Mouse (Mus musculus): Measurements from ENCODE around the gene Bmpr1b. TPM values are rescaled to one million over a fixed set of nuclear protein-coding genes. Genes with fewer than 3 reads are reported as not detected.

Bmpr1b gene
- polyA plus RNA-seq, 1 experiment from 2014 or later: 12.3 TPM

DNA sequence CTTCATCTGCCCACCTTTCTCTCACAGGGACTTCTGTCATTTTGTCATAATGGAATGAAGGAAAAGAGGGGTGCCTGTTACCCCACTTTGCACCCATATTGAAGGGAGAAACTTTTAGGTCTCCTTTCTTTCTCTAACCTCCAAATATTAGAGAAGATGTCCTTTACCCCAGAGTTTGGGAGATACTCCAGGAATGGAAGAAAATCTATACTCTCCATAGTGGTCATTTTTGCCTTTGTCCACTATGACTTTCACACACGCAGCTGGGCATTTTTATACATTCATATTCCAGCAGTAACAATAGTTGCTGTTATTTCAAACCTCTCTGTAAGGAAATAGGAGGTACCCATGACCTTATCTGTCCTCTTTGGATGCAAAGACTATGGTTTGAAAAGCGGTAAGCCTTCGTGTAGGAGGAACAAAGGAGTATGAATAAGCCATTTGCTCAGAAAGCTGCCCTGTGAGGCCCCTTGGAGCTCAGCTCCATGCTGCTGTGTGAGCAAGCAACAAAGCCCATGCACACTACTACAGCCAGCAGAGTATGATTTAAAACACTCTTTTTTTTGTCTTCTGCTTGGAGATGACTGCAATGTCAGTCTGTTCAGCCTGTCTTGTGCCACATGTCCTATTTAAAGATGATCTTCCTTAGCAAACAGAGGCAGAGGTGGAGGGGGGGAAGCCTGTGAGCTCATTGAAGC is 350.5 kb downstream of the Bmpr1b start:
- peak; percentile 49; the same call in 1 of the 2 replicates for ATAC-seq (ENCODE audit: low FRiP score, low TSS enrichment)
- 60% methylated on average over 3 of the region's 3 CpGs for WGBS
- H3K4me2 ChIP-seq (replicated peaks; ENCODE audit: low read depth, low read length): no peak overlapping the region
- H3K4me3 ChIP-seq (ENCODE audit: low read length): no peak overlapping the region
- peaks cover 7% of the 10 kb centered on the region; the same call in 1 of the 2 replicates for H3K36me3 ChIP-seq (ENCODE audit: control insufficient read depth, insufficient read depth, low read length)
- H3K9me3 ChIP-seq (ENCODE audit: control insufficient read depth, low read length): no peaks in the 10 kb centered on the region
- H3K27me3 ChIP-seq (ENCODE audit: control insufficient read depth, insufficient read depth, low read length): no peaks in the 10 kb centered on the region
- H3K9ac ChIP-seq (ENCODE audit: low read depth, low read length): no peak overlapping the region
- 0 out of 2 replicates have a peak, but pooled peaks cover 2% of the 10 kb centered on the region for H3K4me1 ChIP-seq (ENCODE audit: control insufficient read depth, insufficient read depth, low read length)
- no peak overlapping the region for H3K27ac ChIP-seq (ENCODE audit: low read depth, low read length)

DNA sequence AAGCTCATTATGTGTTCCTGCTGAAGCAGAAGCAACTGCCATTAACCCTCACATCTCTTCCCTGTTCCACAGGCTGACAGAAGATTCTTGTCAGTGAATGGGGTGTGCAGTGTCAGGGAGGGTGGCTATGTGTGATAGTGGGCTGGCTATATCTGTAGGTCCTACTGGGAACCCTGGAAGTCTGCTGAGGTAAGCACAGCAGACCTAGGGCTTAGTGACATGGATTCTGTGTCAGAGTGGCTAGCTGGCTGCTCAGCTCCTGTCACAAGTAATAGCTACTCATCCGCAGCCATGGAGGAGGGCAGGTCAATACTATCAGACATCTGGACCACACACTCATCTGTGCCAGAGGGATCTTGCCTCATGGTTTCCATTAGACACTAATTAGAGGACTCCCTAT is 354.4 kb downstream of the Bmpr1b start:
- H3K4me3 ChIP-seq (ENCODE audit: low read length): no peak overlapping the region
- no peak for ATAC-seq (ENCODE audit: low FRiP score, low TSS enrichment)

DNA sequence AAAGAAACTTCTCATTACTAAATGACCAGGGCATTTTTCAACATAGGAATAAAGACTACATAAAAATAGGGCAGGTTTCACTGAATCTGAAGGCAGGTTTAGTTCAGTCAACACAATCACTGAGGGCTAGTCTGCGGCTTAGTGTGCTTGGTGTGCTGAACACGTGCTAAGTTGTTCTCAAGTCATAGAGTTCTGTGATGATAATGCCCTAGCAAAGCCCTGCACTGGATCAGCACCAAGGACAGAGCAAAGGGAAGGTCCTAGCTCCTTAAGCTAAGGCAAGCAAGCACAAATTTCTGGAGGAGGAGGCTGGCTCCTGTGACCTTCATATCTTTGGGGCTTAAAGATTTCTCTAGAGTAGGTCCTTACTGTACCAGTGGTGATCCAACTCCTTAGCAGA is 357.9 kb downstream of the Bmpr1b start:
- no peaks in the 10 kb centered on the region for H3K9me3 ChIP-seq (ENCODE audit: control insufficient read depth, low read length)
- WGBS: 23% methylated on average over 2 of the region's 2 CpGs
- no peaks in the 10 kb centered on the region for H3K4me1 ChIP-seq (ENCODE audit: control insufficient read depth, insufficient read depth, low read length)

More for the DNA sequence above, 354.4 kb downstream of the Bmpr1b start:
- H3K9me3 ChIP-seq (ENCODE audit: control insufficient read depth, low read length): no peaks in the 10 kb centered on the region
- H3K4me1 ChIP-seq (ENCODE audit: control insufficient read depth, insufficient read depth, low read length): 0 out of 2 replicates have a peak, but pooled peaks cover 2% of the 10 kb centered on the region
- H3K27me3 ChIP-seq (ENCODE audit: control insufficient read depth, insufficient read depth, low read length): no peaks in the 10 kb centered on the region
- peaks cover 7% of the 10 kb centered on the region; the same call in 1 of the 2 replicates for H3K36me3 ChIP-seq (ENCODE audit: control insufficient read depth, insufficient read depth, low read length)
- no peak overlapping the region for H3K27ac ChIP-seq (ENCODE audit: low read depth, low read length)
- H3K4me2 ChIP-seq (replicated peaks; ENCODE audit: low read depth, low read length): no peak overlapping the region
- 75% methylated on average over 1 of the region's 1 CpGs for WGBS
- H3K9ac ChIP-seq (ENCODE audit: low read depth, low read length): no peak overlapping the region

GRCm38 (mm10) chr3:141810944-141811343 is 358.3 kb downstream of the Bmpr1b start:
- Histone ChIP-seq H3K4me3 (ENCODE audit: low read length) (no peak overlapping the region), H3K9ac (ENCODE audit: low read depth, low read length) (no peak overlapping the region), H3K27me3 (ENCODE audit: control insufficient read depth, insufficient read depth, low read length) (no peaks in the 10 kb centered on the region), H3K27ac (ENCODE audit: low read depth, low read length) (no peak overlapping the region), H3K4me2 (replicated peaks; ENCODE audit: low read depth, low read length) (no peak overlapping the region), H3K4me1 (ENCODE audit: control insufficient read depth, insufficient read depth, low read length) (no peaks in the 10 kb centered on the region), H3K36me3 (ENCODE audit: control insufficient read depth, insufficient read depth, low read length) (no peaks in the 10 kb centered on the region), H3K9me3 (ENCODE audit: control insufficient read depth, low read length) (no peaks in the 10 kb centered on the region)
- no peak for ATAC-seq (ENCODE audit: low FRiP score, low TSS enrichment)
- 50% methylated on average over 7 of the region's 7 CpGs for WGBS

More for the DNA sequence above, 357.9 kb downstream of the Bmpr1b start:
- Histone ChIP-seq H3K9ac (ENCODE audit: low read depth, low read length) (no peak overlapping the region), H3K27ac (ENCODE audit: low read depth, low read length) (no peak overlapping the region), H3K4me3 (ENCODE audit: low read length) (no peak overlapping the region), H3K27me3 (ENCODE audit: control insufficient read depth, insufficient read depth, low read length) (no peaks in the 10 kb centered on the region), H3K4me2 (replicated peaks; ENCODE audit: low read depth, low read length) (no peak overlapping the region), H3K36me3 (ENCODE audit: control insufficient read depth, insufficient read depth, low read length) (no peaks in the 10 kb centered on the region)
- no peak for ATAC-seq (ENCODE audit: low FRiP score, low TSS enrichment)

DNA sequence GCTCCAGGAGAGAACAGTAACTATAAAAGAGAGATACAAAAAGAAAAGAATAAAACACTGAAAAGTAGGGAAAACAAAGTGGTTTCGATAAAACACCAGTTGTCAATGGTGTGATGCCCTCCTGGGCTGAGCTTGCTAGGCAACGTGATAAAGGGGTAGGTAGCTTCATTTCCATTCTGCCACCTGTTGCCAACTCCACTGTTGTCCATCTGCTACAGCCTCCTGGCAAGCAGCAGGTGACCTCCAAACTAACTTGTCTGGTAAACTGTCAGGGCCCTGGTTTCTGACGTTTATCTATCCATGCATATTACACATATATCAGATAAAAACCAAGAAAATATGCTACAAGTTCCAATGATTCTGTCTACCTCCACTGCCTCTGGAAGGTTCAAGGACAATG is 359.6 kb downstream of the Bmpr1b start:
- ATAC-seq (ENCODE audit: low FRiP score, low TSS enrichment): no peak
- WGBS: 83% methylated on average over 3 of the region's 3 CpGs

DNA sequence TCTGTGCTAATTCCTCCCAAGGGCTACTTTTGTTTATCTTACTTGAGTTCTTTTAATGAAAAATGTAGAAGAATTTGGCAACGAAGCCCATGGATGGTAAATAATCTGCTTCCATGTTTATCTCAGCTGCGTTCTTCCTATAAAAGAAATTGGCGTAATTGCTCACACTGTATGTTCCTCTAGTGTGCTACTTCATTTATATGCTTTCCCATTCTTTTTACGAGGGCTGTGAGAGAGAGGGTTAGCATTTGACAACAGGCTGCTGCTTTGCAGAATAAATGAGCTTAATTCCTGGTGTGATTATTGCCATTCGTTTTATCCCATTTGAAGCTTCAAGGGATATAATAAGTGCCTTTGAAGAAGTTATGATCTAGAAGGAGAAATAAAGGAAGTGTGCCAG is 365.1 kb downstream of the Bmpr1b start:
- H3K9me3 ChIP-seq (ENCODE audit: control insufficient read depth, low read length): no peaks in the 10 kb centered on the region
- H3K36me3 ChIP-seq (ENCODE audit: control insufficient read depth, insufficient read depth, low read length): peaks cover 19% of the 10 kb centered on the region; the same call in 1 of the 2 replicates
- no peak overlapping the region for H3K27ac ChIP-seq (ENCODE audit: low read depth, low read length)
- H3K4me3 ChIP-seq (ENCODE audit: low read length): no peak overlapping the region
- H3K9ac ChIP-seq (ENCODE audit: low read depth, low read length): no peak overlapping the region
- 86% methylated on average over 5 of the region's 5 CpGs for WGBS
- H3K4me1 ChIP-seq (ENCODE audit: control insufficient read depth, insufficient read depth, low read length): no peaks in the 10 kb centered on the region
- no peak overlapping the region for H3K4me2 ChIP-seq (replicated peaks; ENCODE audit: low read depth, low read length)
- ATAC-seq (ENCODE audit: low FRiP score, low TSS enrichment): no peak
- no peaks in the 10 kb centered on the region for H3K27me3 ChIP-seq (ENCODE audit: control insufficient read depth, insufficient read depth, low read length)

More for the DNA sequence above, 359.6 kb downstream of the Bmpr1b start:
- H3K4me2 ChIP-seq (replicated peaks; ENCODE audit: low read depth, low read length): no peak overlapping the region
- H3K4me1 ChIP-seq (ENCODE audit: control insufficient read depth, insufficient read depth, low read length): no peaks in the 10 kb centered on the region
- H3K36me3 ChIP-seq (ENCODE audit: control insufficient read depth, insufficient read depth, low read length): peaks cover 3% of the 10 kb centered on the region; the same call in 1 of the 2 replicates
- H3K9me3 ChIP-seq (ENCODE audit: control insufficient read depth, low read length): no peaks in the 10 kb centered on the region
- no peak overlapping the region for H3K9ac ChIP-seq (ENCODE audit: low read depth, low read length)
- H3K27ac ChIP-seq (ENCODE audit: low read depth, low read length): no peak overlapping the region
- no peak overlapping the region for H3K4me3 ChIP-seq (ENCODE audit: low read length)
- H3K27me3 ChIP-seq (ENCODE audit: control insufficient read depth, insufficient read depth, low read length): no peaks in the 10 kb centered on the region

GRCm38 (mm10) chr3:141797789-141798188 is 371.4 kb downstream of the Bmpr1b start:
- WGBS: 13% methylated on average over 1 of the region's 1 CpGs
- no peak overlapping the region for H3K9ac ChIP-seq (ENCODE audit: low read depth, low read length)
- no peak overlapping the region for H3K27ac ChIP-seq (ENCODE audit: low read depth, low read length)
- peaks cover 10% of the 10 kb centered on the region; the same call in 1 of the 2 replicates for H3K36me3 ChIP-seq (ENCODE audit: control insufficient read depth, insufficient read depth, low read length)
- no peaks in the 10 kb centered on the region for H3K27me3 ChIP-seq (ENCODE audit: control insufficient read depth, insufficient read depth, low read length)
- H3K4me3 ChIP-seq (ENCODE audit: low read length): no peak overlapping the region
- no peaks in the 10 kb centered on the region for H3K4me1 ChIP-seq (ENCODE audit: control insufficient read depth, insufficient read depth, low read length)
- ATAC-seq (ENCODE audit: low FRiP score, low TSS enrichment): no peak
- no peak overlapping the region for H3K4me2 ChIP-seq (replicated peaks; ENCODE audit: low read depth, low read length)
- H3K9me3 ChIP-seq (ENCODE audit: control insufficient read depth, low read length): no peaks in the 10 kb centered on the region

DNA sequence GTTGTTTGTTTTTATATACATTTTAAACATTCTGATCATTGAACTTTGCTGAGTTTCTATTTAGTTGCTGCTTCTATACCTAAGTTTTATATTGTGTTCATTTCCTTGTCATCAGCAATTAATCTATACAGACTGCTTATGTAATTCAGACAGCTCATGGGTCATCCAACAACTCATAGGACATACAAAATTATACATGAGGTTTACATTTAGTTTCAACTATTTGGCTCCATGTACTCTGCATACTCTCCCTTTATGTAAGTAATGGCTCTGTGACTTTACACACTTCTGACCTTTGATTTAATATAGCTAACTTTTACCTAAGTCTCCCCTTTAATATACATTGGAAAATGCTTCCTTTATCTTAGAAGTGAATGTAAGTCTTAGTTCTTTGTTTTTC is 371.9 kb downstream of the Bmpr1b start:
- ATAC-seq (ENCODE audit: low FRiP score, low TSS enrichment): no peak
- Histone ChIP-seq H3K4me1 (ENCODE audit: control insufficient read depth, insufficient read depth, low read length) (no peaks in the 10 kb centered on the region), H3K27ac (ENCODE audit: low read depth, low read length) (no peak overlapping the region), H3K4me2 (replicated peaks; ENCODE audit: low read depth, low read length) (no peak overlapping the region), H3K27me3 (ENCODE audit: control insufficient read depth, insufficient read depth, low read length) (no peaks in the 10 kb centered on the region), H3K9me3 (ENCODE audit: control insufficient read depth, low read length) (no peaks in the 10 kb centered on the region), H3K4me3 (ENCODE audit: low read length) (no peak overlapping the region), H3K36me3 (ENCODE audit: control insufficient read depth, insufficient read depth, low read length) (peaks cover 8% of the 10 kb centered on the region; the same call in 1 of the 2 replicates), H3K9ac (ENCODE audit: low read depth, low read length) (no peak overlapping the region)

DNA sequence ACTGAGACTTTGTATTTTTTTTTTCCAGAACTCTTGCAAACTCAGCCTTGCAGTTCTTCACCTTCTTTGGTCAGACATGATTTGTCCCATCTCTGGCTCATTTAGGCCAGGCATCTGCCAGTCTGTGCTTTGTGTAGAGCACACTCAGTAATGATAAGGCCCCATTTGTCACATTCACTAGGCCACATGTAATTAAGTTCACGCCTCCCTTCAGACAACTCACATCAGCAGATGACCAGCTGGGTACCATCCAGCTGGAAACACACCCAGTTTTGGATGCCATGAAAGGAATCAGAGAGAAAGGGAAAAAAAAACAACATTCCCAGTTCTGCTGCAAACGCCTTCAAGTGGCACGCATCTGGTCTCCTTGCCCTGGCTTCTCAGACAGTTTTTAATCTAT is 374.9 kb downstream of the Bmpr1b start:
- no peak overlapping the region for H3K9ac ChIP-seq (ENCODE audit: low read depth, low read length)
- no peaks in the 10 kb centered on the region for H3K4me1 ChIP-seq (ENCODE audit: control insufficient read depth, insufficient read depth, low read length)
- no peak overlapping the region for H3K4me2 ChIP-seq (replicated peaks; ENCODE audit: low read depth, low read length)
- H3K9me3 ChIP-seq (ENCODE audit: control insufficient read depth, low read length): no peaks in the 10 kb centered on the region
- no peaks in the 10 kb centered on the region; the same call in 1 of the 2 replicates for H3K36me3 ChIP-seq (ENCODE audit: control insufficient read depth, insufficient read depth, low read length)
- H3K4me3 ChIP-seq (ENCODE audit: low read length): no peak overlapping the region
- no peaks in the 10 kb centered on the region for H3K27me3 ChIP-seq (ENCODE audit: control insufficient read depth, insufficient read depth, low read length)
- no peak for ATAC-seq (ENCODE audit: low FRiP score, low TSS enrichment)
- H3K27ac ChIP-seq (ENCODE audit: low read depth, low read length): no peak overlapping the region
- 60% methylated on average over 3 of the region's 3 CpGs for WGBS

All from kidney, embryonic 14.5 days (tissue).